Mouse (Mus musculus) heart, postnatal 10 days (tissue): ENCODE measurements at regions not wholly inside any gene's neighbourhood (a gene's known extent, or its start where the extent isn't known, plus 50 kb on each side); places are given as distances from the start of the nearest gene placed in this dataset.

Experiments
- DNase-seq, 2 experiments: peaks; one replicate each; pipeline ENCODE4 v3.0.0; 2021
- intact Hi-C: fragments of 180-260 bp; cut with DNase I; formaldehyde crosslinking; loops from one replicate; pipeline ENCODE4 v1.15.1; 2025

- DNase-seq: no peak
- intact Hi-C loops: no loop called here
Observed at GRCm38 (mm10) chr4:131014301-131015081, 70.3 kb downstream of the Matn1 start.

- DNase-seq: no peak
Observed at GRCm38 (mm10) chr4:131015156-131015555, 71.0 kb downstream of the Matn1 start.

GRCm38 (mm10) chr4:131023601-131024000 is 79.4 kb downstream of the Matn1 start:
- DNase-seq: no peak

More at GRCm38 (mm10) chr4:131015156-131015555, 71.0 kb downstream of the Matn1 start:
- intact Hi-C loops: no loop called here

GRCm38 (mm10) chr4:131036292-131036691 is 92.1 kb downstream of the Matn1 start:
- DNase-seq: peak in 1 of 2 experiments; percentile 4
- intact Hi-C loops: loop anchor here (5.0 kb wide), 1 partner anchor 74 kb away; no protein-coding TSS in a partner anchor

More at GRCm38 (mm10) chr4:131023601-131024000, 79.4 kb downstream of the Matn1 start:
- intact Hi-C loops: no loop called here

- intact Hi-C loops: loop anchor here (5.0 kb wide), 1 partner anchor 75 kb away; no protein-coding TSS in a partner anchor
- no peak for DNase-seq
Observed at GRCm38 (mm10) chr4:131037179-131037578, 93.0 kb downstream of the Matn1 start.

- intact Hi-C loops: loop anchor here (5.0 kb wide), 1 partner anchor 77 kb away; no protein-coding TSS in a partner anchor
- DNase-seq: no peak
Observed at GRCm38 (mm10) chr4:131039686-131040085, 95.5 kb downstream of the Matn1 start.

- no peak for DNase-seq
Observed at GRCm38 (mm10) chr4:131041210-131041609, 97.0 kb downstream of the Matn1 start.

GRCm38 (mm10) chr4:131046101-131046500 is 101.9 kb downstream of the Matn1 start:
- no peak for DNase-seq
- intact Hi-C loops: no loop called here

More at GRCm38 (mm10) chr4:131041210-131041609, 97.0 kb downstream of the Matn1 start:
- intact Hi-C loops: no loop called here

GRCm38 (mm10) chr4:131046969-131047650 is 102.9 kb downstream of the Matn1 start:
- intact Hi-C loops: no loop called here
- no peak for DNase-seq

GRCm38 (mm10) chr4:131056293-131056692 is 112.1 kb downstream of the Matn1 start:
- intact Hi-C loops: no loop called here
- DNase-seq: no peak

GRCm38 (mm10) chr4:131059572-131059971 is 115.4 kb downstream of the Matn1 start:
- intact Hi-C loops: no loop called here
- no peak for DNase-seq

GRCm38 (mm10) chr4:131060191-131060680 is 116.1 kb downstream of the Matn1 start:
- DNase-seq: no peak
- intact Hi-C loops: no loop called here

GRCm38 (mm10) chr4:131060706-131061105 is 116.5 kb downstream of the Matn1 start:
- no peak for DNase-seq
- intact Hi-C loops: no loop called here

- no peak for DNase-seq
- intact Hi-C loops: no loop called here
Observed at GRCm38 (mm10) chr4:131062592-131062991, 118.4 kb downstream of the Matn1 start.

- no peak for DNase-seq
- intact Hi-C loops: no loop called here
Observed at GRCm38 (mm10) chr4:131066186-131066939, 122.2 kb downstream of the Matn1 start.

- no peak for DNase-seq
- intact Hi-C loops: no loop called here
Observed at GRCm38 (mm10) chr4:131070566-131070965, 126.4 kb downstream of the Matn1 start.

GRCm38 (mm10) chr4:131072623-131073022 is 128.4 kb downstream of the Matn1 start:
- DNase-seq: no peak
- intact Hi-C loops: no loop called here

GRCm38 (mm10) chr4:131073420-131073819 is 129.2 kb downstream of the Matn1 start:
- intact Hi-C loops: no loop called here
- no peak for DNase-seq

- no peak for DNase-seq
- intact Hi-C loops: no loop called here
Observed at GRCm38 (mm10) chr4:131075326-131075932, 131.2 kb downstream of the Matn1 start.

GRCm38 (mm10) chr4:131076628-131077027 is 132.4 kb downstream of the Matn1 start:
- DNase-seq: no peak
- intact Hi-C loops: no loop called here
